Mouse (Mus musculus): ENCODE results near the gene Selenos. TPM values are rescaled to one million over a fixed set of nuclear protein-coding genes. Genes with fewer than 3 reads are reported as not detected.
A peak's percentile ranks its signal among the peaks of the same experiment; 100 is the strongest.

Gene Selenos
- polyA plus RNA-seq (2015; fragmentation: Nextera tagmentation; extraction: Ambion mirVana) = 129 and 138 TPM in 2 replicates

DNA sequence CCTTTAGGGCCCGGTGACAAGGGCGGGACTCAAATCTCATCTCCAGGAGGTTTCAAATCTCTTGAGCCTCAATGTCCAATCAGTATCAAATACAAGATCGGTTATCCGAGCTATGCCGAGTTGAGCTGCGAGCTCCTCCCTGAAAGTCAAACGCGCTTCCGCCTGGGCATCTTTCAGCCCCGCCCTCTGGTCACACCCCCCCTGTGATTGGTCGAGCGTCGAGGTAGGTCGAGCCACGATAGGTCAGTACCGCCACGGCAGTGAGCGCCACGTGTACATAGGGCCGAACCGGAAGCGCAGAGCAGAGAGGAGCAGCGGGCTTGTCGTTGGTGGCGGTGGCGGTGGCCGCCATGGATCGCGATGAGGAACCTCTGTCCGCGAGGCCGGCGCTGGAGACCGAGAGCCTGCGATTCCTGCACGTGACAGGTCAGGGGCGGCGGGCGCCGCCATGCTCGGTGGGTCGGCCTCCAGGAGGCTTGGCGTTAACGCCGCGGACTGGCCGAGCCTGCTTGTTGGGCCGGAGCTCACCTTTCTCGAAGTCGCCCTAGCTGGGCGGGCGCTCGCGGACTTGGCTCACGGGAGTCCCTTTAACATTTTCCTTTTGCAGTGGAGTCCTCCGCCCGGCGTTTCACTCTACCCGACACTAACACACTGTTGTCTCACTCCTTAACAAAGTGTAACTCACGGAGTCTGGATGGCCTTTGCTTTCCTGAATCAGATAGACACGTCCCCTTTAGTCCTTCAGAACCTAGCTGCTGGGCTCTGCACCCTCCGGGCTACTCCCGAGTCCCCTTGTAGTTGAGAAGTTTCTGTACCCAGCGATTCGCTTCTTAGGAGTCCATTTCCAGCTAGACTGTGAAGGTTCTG is at the start of gene Selenos:
TSS of gene Selenos (plus strand) at position 286 of the 867 bp plus-strand sequence.
- peak within 1 kb of the TSS; percentile 82 for H3K4me3 ChIP-seq (ENCODE audit: low read length)
- H3K27ac ChIP-seq (ENCODE audit: low read length) = peak within 1 kb of the TSS; percentile 79
- H3K4me1 ChIP-seq (ENCODE audit: control insufficient read depth, insufficient read depth, low read length) = peaks cover 12% of the 10 kb centered on the region
- peak; percentile 100 for ATAC-seq
- H3K4me2 ChIP-seq (ENCODE audit: low read depth, low read length) = peak within 1 kb of the TSS; percentile 84
- peaks cover 19% of the 10 kb centered on the region; the same call in 1 of the 2 replicates for H3K36me3 ChIP-seq (ENCODE audit: control insufficient read depth, insufficient read depth, low read length)
- peak within 1 kb of the TSS; percentile 89 for H3K9ac ChIP-seq (ENCODE audit: low read depth, low read length)
- WGBS = under 1% methylated on average over 65 of the region's 65 CpGs
- H3K27me3 ChIP-seq (replicated peaks; ENCODE audit: control insufficient read depth, insufficient read depth, low read length) = no peaks in the 10 kb centered on the region
- no peaks in the 10 kb centered on the region for H3K9me3 ChIP-seq (ENCODE audit: control insufficient read depth, low read length)

DNA sequence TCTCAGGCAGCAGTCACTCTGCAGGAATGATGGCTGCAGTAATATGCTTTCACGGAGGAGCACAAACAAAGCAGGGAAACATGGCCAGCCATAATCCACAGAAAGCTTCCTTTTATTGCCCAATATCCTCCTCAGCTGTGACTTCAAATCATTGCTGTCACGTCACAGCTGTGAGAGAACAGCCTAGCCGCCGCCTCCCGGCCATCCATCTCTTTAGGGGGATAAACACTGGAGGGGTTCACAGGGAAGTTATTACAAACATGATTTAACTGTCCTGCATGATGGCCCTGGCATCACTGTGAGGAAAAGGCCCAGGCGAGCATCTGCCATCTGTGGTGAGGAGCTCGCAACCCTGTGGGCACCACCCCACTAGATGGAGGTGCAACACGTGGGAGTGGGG is 42.6 kb upstream of the Selenos start:
- 46% methylated on average over 8 of the region's 8 CpGs for WGBS

DNA sequence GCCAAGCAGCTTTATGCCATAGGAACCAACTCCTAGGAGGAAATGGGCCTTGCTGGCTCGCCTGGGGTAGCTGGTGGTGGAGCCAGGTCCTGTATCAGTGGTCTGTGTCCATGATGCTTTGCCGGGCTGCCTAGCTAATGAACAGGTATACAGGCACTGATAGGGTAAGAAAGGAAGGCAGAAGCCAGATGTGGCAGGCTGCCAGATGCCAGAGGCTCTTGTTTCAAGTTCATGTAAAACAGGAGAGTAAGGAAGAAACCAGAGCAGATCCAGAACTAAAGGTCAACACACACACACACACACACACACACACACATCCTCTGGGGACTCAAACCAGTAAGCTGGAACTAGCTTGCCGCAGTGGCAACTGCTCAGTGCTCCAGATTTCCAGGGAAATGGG is 41.2 kb upstream of the Selenos start:
- Histone ChIP-seq H3K9ac (ENCODE audit: low read depth, low read length) (0 out of 2 replicates have a peak overlapping the region, but pooled peaks have one; percentile 2), H3K27ac (ENCODE audit: low read length) (no peak overlapping the region), H3K9me3 (ENCODE audit: control insufficient read depth, low read length) (no peaks in the 10 kb centered on the region), H3K36me3 (ENCODE audit: control insufficient read depth, insufficient read depth, low read length) (no peaks in the 10 kb centered on the region), H3K4me1 (ENCODE audit: control insufficient read depth, insufficient read depth, low read length) (no peaks in the 10 kb centered on the region), H3K4me3 (ENCODE audit: low read length) (no peak overlapping the region), H3K27me3 (replicated peaks; ENCODE audit: control insufficient read depth, insufficient read depth, low read length) (no peaks in the 10 kb centered on the region), H3K4me2 (ENCODE audit: low read depth, low read length) (no peak overlapping the region)
- WGBS = 73% methylated on average over 3 of the region's 3 CpGs
- ATAC-seq = no peak

More for the DNA sequence above, 42.6 kb upstream of the Selenos start:
- no peak overlapping the region for H3K4me2 ChIP-seq (ENCODE audit: low read depth, low read length)
- H3K4me1 ChIP-seq (ENCODE audit: control insufficient read depth, insufficient read depth, low read length) = no peaks in the 10 kb centered on the region
- ATAC-seq = 0 out of 2 replicates have a peak, but pooled peaks have one; percentile 36
- H3K36me3 ChIP-seq (ENCODE audit: control insufficient read depth, insufficient read depth, low read length) = no peaks in the 10 kb centered on the region
- H3K9ac ChIP-seq (ENCODE audit: low read depth, low read length) = no peak overlapping the region
- no peaks in the 10 kb centered on the region for H3K9me3 ChIP-seq (ENCODE audit: control insufficient read depth, low read length)
- H3K27me3 ChIP-seq (replicated peaks; ENCODE audit: control insufficient read depth, insufficient read depth, low read length) = no peaks in the 10 kb centered on the region
- H3K27ac ChIP-seq (ENCODE audit: low read length) = no peak overlapping the region
- H3K4me3 ChIP-seq (ENCODE audit: low read length) = no peak overlapping the region

DNA sequence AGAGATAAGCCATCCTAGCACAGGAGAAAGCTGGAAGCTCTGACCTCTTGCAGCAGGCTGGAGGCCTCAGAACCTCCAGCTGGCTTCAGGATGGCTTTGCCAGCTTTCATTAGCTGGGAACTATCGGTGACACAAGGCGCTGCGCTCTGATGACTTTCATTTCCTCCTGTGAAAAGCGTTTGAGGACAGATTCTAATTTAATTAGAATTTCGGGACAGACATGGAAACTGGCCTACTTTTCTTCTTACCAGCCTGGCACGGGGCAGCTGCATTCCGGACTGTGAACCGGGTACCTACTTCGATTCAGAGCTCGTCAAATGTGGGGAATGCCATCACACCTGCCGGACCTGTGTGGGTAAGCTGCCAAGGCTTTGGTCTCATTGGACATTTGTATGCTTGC is 40.7 kb upstream of the Selenos start:
- no peaks in the 10 kb centered on the region for H3K36me3 ChIP-seq (ENCODE audit: control insufficient read depth, insufficient read depth, low read length)
- no peak for ATAC-seq
- 82% methylated on average over 11 of the region's 11 CpGs for WGBS

DNA sequence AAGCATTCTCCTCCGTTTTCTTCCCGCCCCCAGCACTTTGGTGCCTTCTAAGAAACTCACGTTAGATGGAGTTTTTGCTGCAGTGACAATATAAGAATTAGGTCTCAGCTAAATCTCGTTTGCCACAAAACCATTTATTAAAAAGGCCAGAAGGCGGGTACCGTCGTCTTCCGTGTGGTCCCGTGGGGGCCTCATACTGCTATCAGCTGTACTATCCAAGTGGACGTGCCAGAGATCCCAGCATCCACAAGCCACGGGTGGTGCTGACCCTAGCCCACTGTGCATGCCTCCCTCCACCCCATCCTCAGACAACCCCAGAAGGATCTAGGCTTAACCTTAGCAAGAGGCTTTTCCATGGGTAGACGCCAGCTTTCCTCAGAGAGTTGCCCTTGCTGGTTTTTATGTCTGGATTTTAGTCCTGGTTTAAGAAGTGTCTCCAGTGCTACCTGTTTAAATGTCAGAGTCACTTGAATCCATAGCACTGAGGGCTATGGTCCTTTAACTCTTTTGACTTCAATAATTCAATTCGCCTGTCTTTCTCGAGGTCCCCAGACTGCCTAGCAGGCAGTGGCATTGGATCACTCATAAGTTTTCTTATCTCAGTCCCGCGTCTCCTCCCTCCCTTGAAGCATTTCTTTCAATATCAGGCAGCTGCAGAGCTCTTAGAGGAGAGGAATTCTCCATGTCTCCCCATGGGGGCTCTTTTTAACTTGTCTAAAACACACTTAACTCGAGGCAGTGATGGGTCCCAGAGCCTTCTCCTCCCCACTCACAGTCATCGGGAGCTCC is 39.2 kb upstream of the Selenos start:
- no peak for ATAC-seq

More for the DNA sequence above, 40.7 kb upstream of the Selenos start:
- Histone ChIP-seq H3K9ac (ENCODE audit: low read depth, low read length) (0 out of 2 replicates have a peak overlapping the region, but pooled peaks have one; percentile 2), H3K4me3 (ENCODE audit: low read length) (no peak overlapping the region), H3K27me3 (replicated peaks; ENCODE audit: control insufficient read depth, insufficient read depth, low read length) (no peaks in the 10 kb centered on the region), H3K9me3 (ENCODE audit: control insufficient read depth, low read length) (no peaks in the 10 kb centered on the region), H3K4me2 (ENCODE audit: low read depth, low read length) (no peak overlapping the region), H3K27ac (ENCODE audit: low read length) (no peak overlapping the region), H3K4me1 (ENCODE audit: control insufficient read depth, insufficient read depth, low read length) (no peaks in the 10 kb centered on the region)

DNA sequence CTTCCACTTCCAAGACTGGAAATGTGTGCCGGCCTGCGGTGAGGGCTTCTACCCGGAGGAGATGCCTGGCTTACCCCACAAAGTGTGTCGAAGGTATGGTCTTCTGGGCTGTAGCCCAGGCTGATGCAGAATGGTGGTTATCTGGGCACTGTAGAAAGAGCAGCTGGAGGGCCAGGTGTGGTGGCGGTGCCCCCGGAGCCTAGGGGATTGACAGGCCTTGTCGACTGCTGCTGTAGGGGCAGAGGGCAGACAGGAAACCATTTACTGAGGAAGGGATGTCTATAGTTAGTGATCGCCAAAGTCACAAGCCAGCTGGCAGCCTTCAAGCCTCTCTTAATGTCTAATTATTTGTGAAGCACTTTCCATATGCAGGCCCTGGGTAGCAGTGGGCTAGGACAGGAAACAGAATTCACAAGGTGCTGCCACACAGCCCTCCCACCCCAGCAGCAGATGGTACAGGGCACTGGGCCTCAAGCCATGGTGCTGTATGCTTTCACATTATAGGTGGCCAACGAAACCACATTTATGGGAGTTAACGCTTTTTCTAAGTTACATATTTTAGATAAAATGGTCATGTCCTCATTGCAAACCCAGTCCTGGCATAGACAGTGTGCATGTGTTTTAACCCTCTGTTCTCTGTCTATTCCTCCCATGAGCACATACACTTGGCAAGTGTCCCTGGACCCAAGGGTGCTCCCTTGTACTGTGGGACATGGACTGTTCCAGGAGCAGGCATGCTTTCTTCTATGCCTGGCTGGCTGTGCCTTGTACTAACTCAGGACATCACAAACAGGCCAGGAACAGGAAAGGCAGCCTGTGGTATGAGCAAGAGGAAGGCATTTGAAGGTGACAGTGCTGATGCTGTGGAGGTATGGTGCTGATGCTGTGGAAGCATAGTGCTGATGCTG is 35.6 kb upstream of the Selenos start, which contains the start of gene Gm45213:
TSS of gene Gm45213 (plus strand) at position 51 of the 908 bp plus-strand sequence.
- Histone ChIP-seq H3K4me1 (ENCODE audit: control insufficient read depth, insufficient read depth, low read length) (no peaks in the 10 kb centered on the region), H3K9me3 (ENCODE audit: control insufficient read depth, low read length) (no peaks in the 10 kb centered on the region), H3K27me3 (replicated peaks; ENCODE audit: control insufficient read depth, insufficient read depth, low read length) (no peaks in the 10 kb centered on the region), H3K27ac (ENCODE audit: low read length) (no peak within 1 kb of the TSS), H3K4me2 (ENCODE audit: low read depth, low read length) (no peak within 1 kb of the TSS), H3K4me3 (ENCODE audit: low read length) (no peak within 1 kb of the TSS), H3K36me3 (ENCODE audit: control insufficient read depth, insufficient read depth, low read length) (no peaks in the 10 kb centered on the region), H3K9ac (ENCODE audit: low read depth, low read length) (no peak within 1 kb of the TSS)
- 69% methylated on average over 10 of the region's 10 CpGs for WGBS
- ATAC-seq = no peak

More for the DNA sequence above, 39.2 kb upstream of the Selenos start:
- WGBS = 80% methylated on average over 18 of the region's 18 CpGs
- H3K36me3 ChIP-seq (ENCODE audit: control insufficient read depth, insufficient read depth, low read length) = no peaks in the 10 kb centered on the region
- no peak overlapping the region for H3K4me2 ChIP-seq (ENCODE audit: low read depth, low read length)
- H3K27ac ChIP-seq (ENCODE audit: low read length) = no peak overlapping the region
- no peak overlapping the region for H3K4me3 ChIP-seq (ENCODE audit: low read length)
- H3K9me3 ChIP-seq (ENCODE audit: control insufficient read depth, low read length) = no peaks in the 10 kb centered on the region
- no peaks in the 10 kb centered on the region for H3K27me3 ChIP-seq (replicated peaks; ENCODE audit: control insufficient read depth, insufficient read depth, low read length)
- no peak overlapping the region for H3K9ac ChIP-seq (ENCODE audit: low read depth, low read length)
- no peaks in the 10 kb centered on the region for H3K4me1 ChIP-seq (ENCODE audit: control insufficient read depth, insufficient read depth, low read length)

DNA sequence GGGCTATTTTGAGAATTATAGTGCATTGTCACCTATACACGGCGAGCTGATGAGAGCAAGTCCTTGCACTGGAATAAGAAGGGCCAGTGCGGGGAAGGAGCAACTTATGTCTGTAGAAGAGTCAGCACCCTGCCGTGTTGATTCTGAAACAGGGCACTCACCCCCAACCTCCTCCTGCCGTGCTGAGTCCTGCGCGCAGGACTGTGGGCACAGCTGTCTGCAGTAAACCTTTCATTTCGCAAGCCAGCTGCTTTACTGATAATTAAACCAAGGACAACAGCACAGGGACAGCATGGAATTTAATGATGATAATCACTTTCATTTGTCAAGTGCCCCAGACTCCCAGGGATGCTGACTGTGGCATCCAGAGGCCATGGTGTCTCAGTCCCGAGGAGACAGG is 34.8 kb upstream of the Selenos start:
- ATAC-seq = no peak

GRCm38 (mm10) chr7:66046921-66047918 is 32.2 kb upstream of the Selenos start:
- Histone ChIP-seq H3K4me3 (ENCODE audit: low read length) (no peak overlapping the region), H3K4me2 (ENCODE audit: low read depth, low read length) (no peak overlapping the region), H3K4me1 (ENCODE audit: control insufficient read depth, insufficient read depth, low read length) (no peaks in the 10 kb centered on the region), H3K27ac (ENCODE audit: low read length) (no peak overlapping the region), H3K9ac (ENCODE audit: low read depth, low read length) (no peak overlapping the region), H3K36me3 (ENCODE audit: control insufficient read depth, insufficient read depth, low read length) (no peaks in the 10 kb centered on the region), H3K9me3 (ENCODE audit: control insufficient read depth, low read length) (no peaks in the 10 kb centered on the region), H3K27me3 (replicated peaks; ENCODE audit: control insufficient read depth, insufficient read depth, low read length) (no peaks in the 10 kb centered on the region)
- WGBS = 56% methylated on average over 17 of the region's 17 CpGs
- no peak for ATAC-seq

More for the DNA sequence above, 34.8 kb upstream of the Selenos start:
- H3K9me3 ChIP-seq (ENCODE audit: control insufficient read depth, low read length) = no peaks in the 10 kb centered on the region
- no peak overlapping the region for H3K9ac ChIP-seq (ENCODE audit: low read depth, low read length)
- WGBS = 49% methylated on average over 9 of the region's 9 CpGs
- H3K4me1 ChIP-seq (ENCODE audit: control insufficient read depth, insufficient read depth, low read length) = no peaks in the 10 kb centered on the region
- H3K4me2 ChIP-seq (ENCODE audit: low read depth, low read length) = no peak overlapping the region
- H3K27ac ChIP-seq (ENCODE audit: low read length) = no peak overlapping the region
- H3K27me3 ChIP-seq (replicated peaks; ENCODE audit: control insufficient read depth, insufficient read depth, low read length) = no peaks in the 10 kb centered on the region
- no peak overlapping the region for H3K4me3 ChIP-seq (ENCODE audit: low read length)
- no peaks in the 10 kb centered on the region for H3K36me3 ChIP-seq (ENCODE audit: control insufficient read depth, insufficient read depth, low read length)

Measured in intestine, embryonic 16.5 days (tissue).